Mouse (Mus musculus): ENCODE measurements at regions not wholly inside any gene's neighbourhood (a gene's known extent, or its start where the extent isn't known, plus 50 kb on each side); places are given as distances from the start of the nearest gene placed in this dataset.

- Histone ChIP-seq H3K4me2 (replicated peaks) (no peak overlapping the region), H3K4me3 (replicated peaks; ENCODE audit: low read length) (no peak overlapping the region), H3K4me1 (replicated peaks; ENCODE audit: control insufficient read depth, insufficient read depth, low read length) (no peaks in the 10 kb centered on the region), H3K36me3 (replicated peaks; ENCODE audit: control insufficient read depth, insufficient read depth) (no peaks in the 10 kb centered on the region), H3K9me3 (ENCODE audit: control insufficient read depth, low read length) (no peaks in the 10 kb centered on the region), H3K27me3 (ENCODE audit: control insufficient read depth, insufficient read depth, low read length) (no peaks in the 10 kb centered on the region), H3K9ac (no peak overlapping the region), H3K27ac (no peak overlapping the region)
- 88% methylated on average over 3 of the region's 3 CpGs for WGBS
- DNase-seq (ENCODE audit: low spot score) (no peak), ATAC-seq (ENCODE audit: low FRiP score) (no peak)
Measured at GRCm38 (mm10) chr17:16173568-16174105, 342.8 kb upstream of the Rgmb start.

- DNase-seq (ENCODE audit: low spot score) (no peak), ATAC-seq (ENCODE audit: low FRiP score) (no peak)
- H3K4me1 ChIP-seq (replicated peaks; ENCODE audit: control insufficient read depth, insufficient read depth, low read length), result no peaks in the 10 kb centered on the region
- H3K4me3 ChIP-seq (replicated peaks; ENCODE audit: low read length), result no peak overlapping the region
- H3K27ac ChIP-seq, result no peak overlapping the region
- H3K9ac ChIP-seq, result no peak overlapping the region
- no peaks in the 10 kb centered on the region for H3K36me3 ChIP-seq (replicated peaks; ENCODE audit: control insufficient read depth, insufficient read depth)
- WGBS, result 70% methylated on average over 2 of the region's 2 CpGs
- H3K4me2 ChIP-seq (replicated peaks), result no peak overlapping the region
- H3K9me3 ChIP-seq (ENCODE audit: control insufficient read depth, low read length), result no peaks in the 10 kb centered on the region
- no peaks in the 10 kb centered on the region for H3K27me3 ChIP-seq (ENCODE audit: control insufficient read depth, insufficient read depth, low read length)
Measured at GRCm38 (mm10) chr17:16166731-16167130, 335.9 kb upstream of the Rgmb start.

- H3K4me1 ChIP-seq (replicated peaks; ENCODE audit: control insufficient read depth, insufficient read depth, low read length), result 0 out of 2 replicates have a peak, but pooled peaks cover 9% of the 10 kb centered on the region
- 29% methylated on average over 3 of the region's 3 CpGs for WGBS
- no peaks in the 10 kb centered on the region for H3K9me3 ChIP-seq (ENCODE audit: control insufficient read depth, low read length)
- H3K4me3 ChIP-seq (replicated peaks; ENCODE audit: low read length), result no peak overlapping the region
- ATAC-seq (ENCODE audit: low FRiP score) (0 out of 2 replicates have a peak, but pooled peaks have one; percentile 34), DNase-seq (ENCODE audit: low spot score) (no peak)
- no peak overlapping the region for H3K9ac ChIP-seq
- H3K27ac ChIP-seq, result no peak overlapping the region
- no peaks in the 10 kb centered on the region for H3K27me3 ChIP-seq (ENCODE audit: control insufficient read depth, insufficient read depth, low read length)
- H3K36me3 ChIP-seq (replicated peaks; ENCODE audit: control insufficient read depth, insufficient read depth), result no peaks in the 10 kb centered on the region
- no peak overlapping the region for H3K4me2 ChIP-seq (replicated peaks)
Measured at GRCm38 (mm10) chr17:16158119-16158518, 327.3 kb upstream of the Rgmb start.

DNA sequence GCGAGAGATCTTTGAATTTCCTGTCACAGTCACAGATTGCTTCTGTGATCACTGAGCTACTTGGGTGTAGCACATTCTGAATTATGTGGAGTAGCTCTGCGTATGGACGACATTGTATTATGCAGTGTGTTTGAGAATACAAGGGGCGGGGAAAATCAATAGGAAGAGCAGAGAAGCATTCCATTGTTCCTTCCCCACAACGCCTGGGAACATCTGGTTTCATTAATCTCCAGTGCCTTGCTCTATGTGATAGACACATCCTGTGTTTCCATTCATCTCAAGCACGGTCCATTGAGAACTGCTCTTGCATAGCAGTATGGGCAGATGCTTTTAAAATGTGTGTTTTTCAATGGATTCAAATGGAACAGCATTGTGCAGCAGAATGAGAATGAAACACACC, 326.9 kb upstream of the Rgmb start:
- Histone ChIP-seq H3K4me3 (replicated peaks; ENCODE audit: low read length) (no peak overlapping the region), H3K9ac (no peak overlapping the region), H3K4me2 (replicated peaks) (no peak overlapping the region), H3K9me3 (ENCODE audit: control insufficient read depth, low read length) (no peaks in the 10 kb centered on the region), H3K36me3 (replicated peaks; ENCODE audit: control insufficient read depth, insufficient read depth) (no peaks in the 10 kb centered on the region), H3K27ac (no peak overlapping the region), H3K27me3 (ENCODE audit: control insufficient read depth, insufficient read depth, low read length) (no peaks in the 10 kb centered on the region), H3K4me1 (replicated peaks; ENCODE audit: control insufficient read depth, insufficient read depth, low read length) (0 out of 2 replicates have a peak, but pooled peaks cover 9% of the 10 kb centered on the region)
- DNase-seq (ENCODE audit: low spot score) (peak; percentile 29), ATAC-seq (ENCODE audit: low FRiP score) (peak; percentile 78)
- 11% methylated on average over 6 of the region's 6 CpGs for WGBS

DNA sequence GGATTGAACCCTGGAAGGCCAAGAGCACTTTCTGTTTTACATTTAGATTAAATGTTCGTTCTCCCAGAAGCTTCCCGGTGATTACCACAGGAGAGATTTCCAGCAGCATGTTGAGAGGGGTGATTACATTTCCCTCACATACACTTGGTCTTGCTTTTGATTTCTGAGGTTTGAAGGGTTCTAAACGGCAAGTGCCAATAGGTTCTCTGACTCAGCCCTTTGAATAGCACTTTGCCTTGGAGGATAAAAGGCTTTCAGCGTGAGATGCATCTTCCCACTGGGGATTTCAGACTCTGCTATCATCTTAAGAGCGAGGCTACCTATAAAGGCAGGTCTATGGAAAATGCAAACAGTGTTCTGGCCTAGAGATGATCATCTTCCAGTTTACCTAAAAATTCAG, 326.3 kb upstream of the Rgmb start:
- no peak overlapping the region for H3K4me3 ChIP-seq (replicated peaks; ENCODE audit: low read length)
- no peak overlapping the region for H3K27ac ChIP-seq
- WGBS, result 29% methylated on average over 5 of the region's 5 CpGs
- H3K27me3 ChIP-seq (ENCODE audit: control insufficient read depth, insufficient read depth, low read length), result no peaks in the 10 kb centered on the region
- H3K4me2 ChIP-seq (replicated peaks), result no peak overlapping the region
- DNase-seq (ENCODE audit: low spot score) (no peak), ATAC-seq (ENCODE audit: low FRiP score) (no peak)
- no peaks in the 10 kb centered on the region for H3K9me3 ChIP-seq (ENCODE audit: control insufficient read depth, low read length)
- H3K4me1 ChIP-seq (replicated peaks; ENCODE audit: control insufficient read depth, insufficient read depth, low read length), result 0 out of 2 replicates have a peak, but pooled peaks cover 9% of the 10 kb centered on the region
- H3K36me3 ChIP-seq (replicated peaks; ENCODE audit: control insufficient read depth, insufficient read depth), result no peaks in the 10 kb centered on the region
- H3K9ac ChIP-seq, result no peak overlapping the region

- Histone ChIP-seq H3K4me3 (replicated peaks; ENCODE audit: low read length) (no peak overlapping the region), H3K9me3 (ENCODE audit: control insufficient read depth, low read length) (no peaks in the 10 kb centered on the region), H3K27me3 (ENCODE audit: control insufficient read depth, insufficient read depth, low read length) (no peaks in the 10 kb centered on the region), H3K9ac (no peak overlapping the region), H3K27ac (no peak overlapping the region), H3K4me1 (replicated peaks; ENCODE audit: control insufficient read depth, insufficient read depth, low read length) (0 out of 2 replicates have a peak, but pooled peaks cover 9% of the 10 kb centered on the region), H3K4me2 (replicated peaks) (no peak overlapping the region), H3K36me3 (replicated peaks; ENCODE audit: control insufficient read depth, insufficient read depth) (no peaks in the 10 kb centered on the region)
- no peak for DNase-seq (ENCODE audit: low spot score)
- 78% methylated on average over 3 of the region's 3 CpGs for WGBS
- ATAC-seq (ENCODE audit: low FRiP score), result no peak
Measured at GRCm38 (mm10) chr17:16156596-16156995, 325.8 kb upstream of the Rgmb start.

DNA sequence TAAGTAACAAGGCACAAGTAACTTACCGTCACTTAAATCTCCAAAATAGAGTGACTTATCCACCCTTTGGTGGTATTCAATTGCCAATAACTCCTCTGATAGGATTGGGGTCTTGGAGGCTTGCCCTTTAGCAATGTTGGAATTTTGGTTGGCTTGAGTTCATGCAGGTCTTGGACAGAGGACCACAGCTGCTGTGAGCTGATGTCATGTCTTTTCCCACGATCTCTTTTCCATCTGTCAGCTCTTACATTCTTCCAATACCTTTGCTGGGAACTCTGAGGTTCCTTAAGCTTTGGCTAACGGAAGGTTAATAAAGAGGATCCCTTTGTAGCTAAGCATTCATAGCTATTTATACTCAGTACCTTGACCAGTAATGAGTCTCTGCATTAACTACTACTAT, 324.7 kb upstream of the Rgmb start:
- ATAC-seq (ENCODE audit: low FRiP score), result no peak
- H3K9ac ChIP-seq, result no peak overlapping the region
- no peaks in the 10 kb centered on the region for H3K36me3 ChIP-seq (replicated peaks; ENCODE audit: control insufficient read depth, insufficient read depth)
- H3K4me2 ChIP-seq (replicated peaks), result no peak overlapping the region
- 88% methylated on average over 3 of the region's 3 CpGs for WGBS
- no peaks in the 10 kb centered on the region for H3K9me3 ChIP-seq (ENCODE audit: control insufficient read depth, low read length)
- H3K4me1 ChIP-seq (replicated peaks; ENCODE audit: control insufficient read depth, insufficient read depth, low read length), result 0 out of 2 replicates have a peak, but pooled peaks cover 9% of the 10 kb centered on the region
- no peak overlapping the region for H3K4me3 ChIP-seq (replicated peaks; ENCODE audit: low read length)
- no peak overlapping the region for H3K27ac ChIP-seq
- no peak for DNase-seq (ENCODE audit: low spot score)
- H3K27me3 ChIP-seq (ENCODE audit: control insufficient read depth, insufficient read depth, low read length), result no peaks in the 10 kb centered on the region

Data from hindbrain, embryonic 14.5 days (tissue).